Mouse (Mus musculus) stomach, embryonic 16.5 days (tissue): Measurements from ENCODE around the gene Slc25a41. TPM values are rescaled to one million over a fixed set of nuclear protein-coding genes. Genes with fewer than 3 reads are reported as not detected.

Source experiments
- polyA plus RNA-seq: library from polyadenylated mRNA; unstranded; fragments of >200 nt; fragmentation: Nextera tagmentation; extraction: Ambion mirVana; gene quantifications from 2 replicates; pipeline ENCODE4 v1.2.1, GENCODE M21; 2015

Slc25a41 gene
- polyA plus RNA-seq, 1 experiment from 2014 or later = not detected

Other genes starting within 250 kb of the Slc25a41 start
- gene Rfx2, start 210.6 kb downstream of the Slc25a41 start, polyA plus RNA-seq = 5.5 and 6.5 TPM in 2 replicates
- gene Acsbg2, start 167.2 kb downstream of the Slc25a41 start, polyA plus RNA-seq = not detected in 2 replicates
- 0.45 and 0.60 TPM in 2 replicates for gene 1700061G19Rik, start 166.2 kb downstream of the Slc25a41 start, polyA plus RNA-seq
- 22.4 and 25.5 TPM in 2 replicates for gene Mllt1, start 106.2 kb downstream of the Slc25a41 start, polyA plus RNA-seq
- gene Acer1, start 59.5 kb downstream of the Slc25a41 start, polyA plus RNA-seq = 0.46 and 1.0 TPM in 2 replicates
- gene Clpp, start 51.3 kb downstream of the Slc25a41 start, polyA plus RNA-seq = 129 and 130 TPM in 2 replicates
- gene Alkbh7, start 44.3 kb downstream of the Slc25a41 start, polyA plus RNA-seq = 31.1 and 35.7 TPM in 2 replicates
- 0.56 TPM in 1 of 2 replicates, not detected in the other for gene Pspn, start 41.6 kb downstream of the Slc25a41 start, polyA plus RNA-seq
- 58.0 and 63.2 TPM in 2 replicates for gene Gtf2f1, start 30.4 kb downstream of the Slc25a41 start, polyA plus RNA-seq
- 0.67 and 0.90 TPM in 2 replicates for gene Gm17949, start 30.2 kb downstream of the Slc25a41 start, polyA plus RNA-seq
- 18.6 and 20.1 TPM in 2 replicates for gene Khsrp, start 10.1 kb downstream of the Slc25a41 start, polyA plus RNA-seq
- gene Crb3, start 17.5 kb upstream of the Slc25a41 start, polyA plus RNA-seq = 62.6 and 65.5 TPM in 2 replicates
- 6.5 and 7.4 TPM in 2 replicates for gene Slc25a23, start 18.2 kb upstream of the Slc25a41 start, polyA plus RNA-seq
- 6.3 and 6.6 TPM in 2 replicates for gene Dennd1c, start 36.9 kb upstream of the Slc25a41 start, polyA plus RNA-seq
- gene Tubb4a, start 46.1 kb upstream of the Slc25a41 start, polyA plus RNA-seq = 20.5 and 21.9 TPM in 2 replicates
- gene Tnfsf9, start 63.7 kb upstream of the Slc25a41 start, polyA plus RNA-seq = 9.2 and 10.4 TPM in 2 replicates
- 0.17 TPM in 1 of 2 replicates, not detected in the other for gene Cd70, start 108.1 kb upstream of the Slc25a41 start, polyA plus RNA-seq
- gene Tnfsf14, start 152.5 kb upstream of the Slc25a41 start, polyA plus RNA-seq = 0.31 and 0.53 TPM in 2 replicates
- gene C3, start 186.5 kb upstream of the Slc25a41 start, polyA plus RNA-seq = 17.0 and 19.5 TPM in 2 replicates
- gene Gpr108, start 206.8 kb upstream of the Slc25a41 start, polyA plus RNA-seq = 50.0 and 52.0 TPM in 2 replicates
- 45.4 and 46.9 TPM in 2 replicates for gene Trip10, start 207.8 kb upstream of the Slc25a41 start, polyA plus RNA-seq
- 3.9 and 5.8 TPM in 2 replicates for gene Vav1, start 237.4 kb upstream of the Slc25a41 start, polyA plus RNA-seq